Mouse (Mus musculus) intestine, postnatal 0 days (tissue): Measurements from ENCODE around the gene Fdx1l. TPM values are rescaled to one million over a fixed set of nuclear protein-coding genes. Genes with fewer than 3 reads are reported as not detected.

ENCODE experiments used
- ATAC-seq: fragments of 200-750 bp; cut with Nextera tagmentation; 2 replicates; pipeline ENCODE4 v1.8.0; 2017; ENCODE audit warnings: mild to moderate bottlenecking, moderate TSS enrichment, moderate library complexity
- H3K27ac ChIP-seq: fragments of 300-500 bp; sonication (generic); 2 replicates; pipeline ENCODE4 v1.5.1; 2014; ENCODE audit warnings: mild to moderate bottlenecking, low read depth, low read length, moderate library complexity
- H3K27me3 ChIP-seq: fragments of 300-500 bp; sonication (generic); replicated peaks from 2 replicates; pipeline ENCODE4 v1.6.1; 2014; ENCODE audit warnings: low read length, mixed read lengths; ENCODE audit not compliant: control insufficient read depth, insufficient read depth
- H3K36me3 ChIP-seq: fragments of 300-500 bp; sonication (generic); 2 replicates; pipeline ENCODE4 v1.6.1; 2014; ENCODE audit warnings: mild to moderate bottlenecking, moderate library complexity; ENCODE audit not compliant: control insufficient read depth, insufficient read depth
- H3K4me1 ChIP-seq: fragments of 300-500 bp; sonication (generic); replicated peaks from 2 replicates; pipeline ENCODE4 v1.6.1; 2014; ENCODE audit warnings: antibody characterized with exemption, low read length, mixed read lengths; ENCODE audit not compliant: control insufficient read depth, insufficient read depth
- H3K4me2 ChIP-seq: fragments of 300-500 bp; sonication (generic); replicated peaks from 2 replicates; pipeline ENCODE4 v1.6.1; 2014; ENCODE audit warnings: low read depth, mild to moderate bottlenecking, moderate library complexity
- H3K4me3 ChIP-seq: fragments of 300-500 bp; sonication (generic); 2 replicates; pipeline ENCODE4 v1.5.1; 2014; ENCODE audit warnings: low read depth, low read length
- H3K9ac ChIP-seq: fragments of 300-500 bp; sonication (generic); 2 replicates; pipeline ENCODE4 v1.6.1; 2014; ENCODE audit warnings: mild to moderate bottlenecking, low read depth, low read length
- H3K9me3 ChIP-seq: fragments of 300-500 bp; sonication (generic); 2 replicates; pipeline ENCODE4 v1.6.1; 2016; ENCODE audit warnings: mixed run types; ENCODE audit not compliant: control insufficient read depth
- CTCF ChIP-seq: sonication (generic); IDR thresholded peaks from 2 replicates; pipeline ENCODE4 v1.5.1; 2016; ENCODE audit warnings: low read depth, mild to moderate bottlenecking, control low read depth, antibody characterized with exemption, moderate library complexity
- WGBS: fragments of 180-500 bp; shearing (Covaris S2); extraction: QIAGEN DNeasy Blood & Tissue Kit; methylation state at CpG from one replicate; pipeline ENCODE4 v1.1.7; 2014; 5-methylcytosine and 5-hydroxymethylcytosine counted together
- polyA plus RNA-seq: library from polyadenylated mRNA; unstranded; fragments of >200 nt; fragmentation: Nextera tagmentation; extraction: Ambion mirVana; gene quantifications from 2 replicates; pipeline ENCODE4 v1.2.1, GENCODE M21; 2015

Gene Fdx1l
- polyA plus RNA-seq, 1 experiment from 2014 or later = 46.3 TPM

GRCm38 (mm10) chr9:21036666-21037065, 36.7 kb downstream of the Fdx1l start:
- 3% methylated on average over 22 of the region's 22 CpGs for WGBS
- Histone ChIP-seq H3K36me3 (no peaks in the 10 kb centered on the region), H3K27me3 (peaks cover 67% of the 10 kb centered on the region), H3K9me3 (no peaks in the 10 kb centered on the region), H3K4me2 (no peak overlapping the region), H3K27ac (no peak overlapping the region), H3K4me3 (peak overlapping the region; percentile 31; the same call in 1 of the 2 replicates), H3K4me1 (peaks cover 12% of the 10 kb centered on the region), H3K9ac (no peak overlapping the region)
- TF ChIP-seq CTCF = no peak
- no peak for ATAC-seq

GRCm38 (mm10) chr9:21036161-21036560, 37.3 kb downstream of the Fdx1l start:
- no peaks in the 10 kb centered on the region for H3K9me3 ChIP-seq
- peak overlapping the region; percentile 3; the same call in 1 of the 2 replicates for H3K4me3 ChIP-seq
- no peak for TF ChIP-seq CTCF
- no peak overlapping the region for H3K4me2 ChIP-seq
- H3K27me3 ChIP-seq = peaks cover 70% of the 10 kb centered on the region
- H3K9ac ChIP-seq = no peak overlapping the region
- H3K36me3 ChIP-seq = no peaks in the 10 kb centered on the region
- WGBS = 13% methylated on average over 20 of the region's 20 CpGs
- no peak overlapping the region for H3K27ac ChIP-seq
- H3K4me1 ChIP-seq = peaks cover 17% of the 10 kb centered on the region
- ATAC-seq = no peak

- H3K27me3 ChIP-seq = peaks cover 70% of the 10 kb centered on the region
- no peak overlapping the region for H3K4me3 ChIP-seq
- peaks cover 19% of the 10 kb centered on the region for H3K4me1 ChIP-seq
- H3K9me3 ChIP-seq = no peaks in the 10 kb centered on the region
- no peaks in the 10 kb centered on the region for H3K36me3 ChIP-seq
- no peak overlapping the region for H3K4me2 ChIP-seq
- no peak for TF ChIP-seq CTCF
- no peak for ATAC-seq
- WGBS = 34% methylated on average over 9 of the region's 9 CpGs
- H3K27ac ChIP-seq = no peak overlapping the region
- H3K9ac ChIP-seq = no peak overlapping the region
Measured at GRCm38 (mm10) chr9:21035586-21035985, 37.8 kb downstream of the Fdx1l start.

DNA sequence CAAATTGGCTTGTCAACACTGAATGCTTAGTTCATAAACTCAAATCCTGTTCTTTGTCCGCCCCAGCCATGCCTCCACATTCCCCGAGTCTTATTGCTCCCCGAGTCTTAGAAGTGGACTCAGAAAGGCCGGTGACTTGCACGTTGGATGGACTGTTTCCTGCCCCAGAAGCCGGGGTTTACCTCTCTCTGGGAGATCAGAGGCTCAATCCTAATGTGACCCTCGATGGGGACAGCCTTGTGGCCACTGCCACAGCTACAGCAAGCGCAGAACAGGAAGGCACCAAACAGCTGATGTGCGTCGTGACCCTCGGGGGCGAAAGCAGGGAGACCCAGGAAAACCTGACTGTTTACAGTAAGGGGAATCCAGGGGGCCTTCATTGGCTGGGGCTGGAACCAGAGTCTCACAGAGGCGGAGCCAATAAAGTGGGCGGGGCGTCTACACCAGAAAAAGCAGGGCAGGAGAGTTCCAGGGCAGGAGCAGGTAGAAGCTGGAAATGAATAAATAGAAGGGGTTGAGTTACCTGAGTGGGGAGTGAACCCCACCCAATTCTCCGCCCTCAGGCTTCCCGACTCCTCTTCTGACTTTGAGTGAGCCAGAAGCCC, 38.8 kb downstream of the Fdx1l start:
- 7% methylated on average over 17 of the region's 17 CpGs for WGBS
- Histone ChIP-seq H3K4me2 (0 out of 2 replicates have a peak overlapping the region, but pooled peaks have one; percentile 9), H3K36me3 (no peaks in the 10 kb centered on the region), H3K9me3 (no peaks in the 10 kb centered on the region), H3K9ac (no peak overlapping the region), H3K4me1 (peaks cover 23% of the 10 kb centered on the region), H3K27me3 (peaks cover 70% of the 10 kb centered on the region), H3K4me3 (no peak overlapping the region), H3K27ac (no peak overlapping the region)
- ATAC-seq = no peak
- TF ChIP-seq CTCF = no peak

- Histone ChIP-seq H3K4me2 (peak overlapping the region; percentile 95), H3K27me3 (peaks cover 62% of the 10 kb centered on the region), H3K36me3 (0 out of 2 replicates have a peak, but pooled peaks cover 1% of the 10 kb centered on the region), H3K9ac (peak overlapping the region; percentile 42; the same call in 1 of the 2 replicates), H3K4me1 (peaks cover 23% of the 10 kb centered on the region), H3K4me3 (peak overlapping the region; percentile 53), H3K27ac (no peak overlapping the region), H3K9me3 (no peaks in the 10 kb centered on the region)
- TF ChIP-seq CTCF = no peak
- WGBS = under 1% methylated on average over 34 of the region's 34 CpGs
- peak; percentile 55 for ATAC-seq
Measured at GRCm38 (mm10) chr9:21033136-21033535, 40.3 kb downstream of the Fdx1l start.

- Histone ChIP-seq H3K27me3 (peaks cover 56% of the 10 kb centered on the region), H3K27ac (no peak overlapping the region), H3K36me3 (peaks cover 6% of the 10 kb centered on the region; the same call in 1 of the 2 replicates), H3K9ac (no peak overlapping the region), H3K4me3 (peak overlapping the region; percentile 53), H3K9me3 (no peaks in the 10 kb centered on the region), H3K4me2 (peak overlapping the region; percentile 95), H3K4me1 (peaks cover 20% of the 10 kb centered on the region)
- no peak for TF ChIP-seq CTCF
- WGBS = 4% methylated on average over 7 of the region's 7 CpGs
- ATAC-seq = no peak
Measured at GRCm38 (mm10) chr9:21032491-21032890, 40.9 kb downstream of the Fdx1l start.
